Mouse (Mus musculus): ENCODE results near the gene Trpm3. TPM values are rescaled to one million over a fixed set of nuclear protein-coding genes. Genes with fewer than 3 reads are reported as not detected.

Trpm3 gene
- polyA plus RNA-seq, 1 experiment, result 0.22 TPM

DNA sequence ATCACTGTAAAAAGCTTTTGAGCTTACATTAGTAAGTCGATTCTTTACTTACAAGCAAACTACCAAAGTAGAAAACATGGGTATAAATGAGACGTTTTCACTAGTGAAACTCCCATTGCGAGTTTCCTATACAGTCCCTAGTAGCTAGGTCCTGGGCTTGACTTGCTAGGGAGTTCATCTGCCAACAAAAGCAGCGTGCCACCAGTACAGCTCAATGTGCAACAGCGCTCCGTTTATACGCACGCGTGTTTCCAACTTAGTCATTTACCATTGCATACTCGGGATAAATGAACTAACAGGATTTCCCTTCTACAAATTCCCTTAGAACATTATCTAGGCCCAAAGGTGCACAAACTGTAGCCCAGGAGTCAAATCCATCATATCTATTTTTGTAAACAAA, 615.2 kb downstream of the Trpm3 start:
- Histone ChIP-seq H3K27ac (ENCODE audit: insufficient read depth, low read length) (no peak overlapping the region), H3K9me3 (replicated peaks; ENCODE audit: control insufficient read depth, insufficient read depth, low read length, poor library complexity, severe bottlenecking) (no peaks in the 10 kb centered on the region), H3K4me3 (ENCODE audit: low read depth, low read length) (no peak overlapping the region), H3K9ac (ENCODE audit: low read depth, poor library complexity, severe bottlenecking) (no peak overlapping the region), H3K4me1 (ENCODE audit: control insufficient read depth, insufficient read depth, low read length) (no peaks in the 10 kb centered on the region), H3K27me3 (ENCODE audit: control insufficient read depth, insufficient read depth, low read length, poor library complexity, severe bottlenecking) (no peaks in the 10 kb centered on the region), H3K36me3 (ENCODE audit: control insufficient read depth, insufficient read depth, low read length, poor library complexity, severe bottlenecking) (no peaks in the 10 kb centered on the region)
- TF ChIP-seq POLR2A (IDR thresholded peaks at IDR 0.05; ENCODE audit: insufficient read depth, low read length), result no peak
- TF ChIP-seq EP300 (IDR thresholded peaks at IDR 0.05; ENCODE audit: insufficient read depth, low read depth, low read length), result no peak
- no peak for TF ChIP-seq CTCF (IDR thresholded peaks at IDR 0.05; ENCODE audit: low read depth, low read length)

DNA sequence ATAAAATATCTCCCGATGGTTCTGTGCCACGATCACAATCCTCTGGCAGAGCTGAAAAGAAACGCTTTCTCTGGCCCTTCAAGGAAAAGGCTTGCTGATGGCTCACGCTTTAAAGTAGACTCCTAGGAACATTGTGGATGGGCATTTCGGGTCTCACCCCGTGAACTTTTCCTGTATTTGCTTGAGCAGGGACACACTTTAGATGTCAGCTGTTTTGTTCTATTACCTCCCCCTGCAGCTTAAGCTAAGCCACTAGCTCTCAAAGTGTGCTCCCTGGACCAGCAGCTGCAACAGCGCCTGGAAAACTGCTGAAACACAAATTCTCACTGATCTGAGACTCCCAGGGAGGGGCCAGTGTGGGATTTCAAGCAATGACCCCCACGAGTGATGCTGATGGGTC, 615.7 kb downstream of the Trpm3 start:
- Histone ChIP-seq H3K36me3 (ENCODE audit: control insufficient read depth, insufficient read depth, low read length, poor library complexity, severe bottlenecking) (no peaks in the 10 kb centered on the region), H3K27me3 (ENCODE audit: control insufficient read depth, insufficient read depth, low read length, poor library complexity, severe bottlenecking) (no peaks in the 10 kb centered on the region), H3K9ac (ENCODE audit: low read depth, poor library complexity, severe bottlenecking) (no peak overlapping the region), H3K4me1 (ENCODE audit: control insufficient read depth, insufficient read depth, low read length) (no peaks in the 10 kb centered on the region), H3K27ac (ENCODE audit: insufficient read depth, low read length) (no peak overlapping the region), H3K4me3 (ENCODE audit: low read depth, low read length) (no peak overlapping the region), H3K9me3 (replicated peaks; ENCODE audit: control insufficient read depth, insufficient read depth, low read length, poor library complexity, severe bottlenecking) (no peaks in the 10 kb centered on the region)
- TF ChIP-seq CTCF (IDR thresholded peaks at IDR 0.05; ENCODE audit: low read depth, low read length) (no peak), POLR2A (IDR thresholded peaks at IDR 0.05; ENCODE audit: insufficient read depth, low read length) (no peak)

DNA sequence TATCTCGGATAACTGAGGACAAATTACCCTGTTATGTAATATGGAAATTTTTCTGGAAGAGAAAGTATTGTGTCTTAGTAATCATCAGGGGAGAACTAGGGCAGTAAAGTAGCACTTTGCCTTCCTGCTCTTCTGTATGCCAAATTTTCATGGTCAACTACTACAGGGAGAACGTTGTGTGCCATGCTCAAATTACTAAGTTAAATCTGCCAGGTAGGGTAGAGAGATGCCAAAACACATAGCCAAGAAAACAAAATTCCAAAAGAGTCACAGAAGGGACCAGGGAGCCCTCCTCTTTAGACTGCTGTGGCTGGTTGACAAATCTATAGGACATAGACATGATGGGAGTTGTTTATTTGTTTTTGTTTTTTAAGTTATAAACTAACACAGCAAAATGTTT, 619.6 kb downstream of the Trpm3 start:
- no peak for TF ChIP-seq POLR2A (IDR thresholded peaks at IDR 0.05; ENCODE audit: insufficient read depth, low read length)
- no peak for TF ChIP-seq CTCF (IDR thresholded peaks at IDR 0.05; ENCODE audit: low read depth, low read length)
- TF ChIP-seq EP300 (IDR thresholded peaks at IDR 0.05; ENCODE audit: insufficient read depth, low read depth, low read length), result no peak
- Histone ChIP-seq H3K4me3 (ENCODE audit: low read depth, low read length) (no peak overlapping the region), H3K4me1 (ENCODE audit: control insufficient read depth, insufficient read depth, low read length) (no peaks in the 10 kb centered on the region), H3K27me3 (ENCODE audit: control insufficient read depth, insufficient read depth, low read length, poor library complexity, severe bottlenecking) (no peaks in the 10 kb centered on the region), H3K9ac (ENCODE audit: low read depth, poor library complexity, severe bottlenecking) (no peak overlapping the region), H3K36me3 (ENCODE audit: control insufficient read depth, insufficient read depth, low read length, poor library complexity, severe bottlenecking) (no peaks in the 10 kb centered on the region), H3K9me3 (replicated peaks; ENCODE audit: control insufficient read depth, insufficient read depth, low read length, poor library complexity, severe bottlenecking) (no peaks in the 10 kb centered on the region), H3K27ac (ENCODE audit: insufficient read depth, low read length) (no peak overlapping the region)

GRCm38 (mm10) chr19:22768242-22768641, 629.4 kb downstream of the Trpm3 start:
- H3K4me3 ChIP-seq (ENCODE audit: low read depth, low read length), result no peak overlapping the region
- H3K4me1 ChIP-seq (ENCODE audit: control insufficient read depth, insufficient read depth, low read length), result no peaks in the 10 kb centered on the region
- TF ChIP-seq POLR2A (IDR thresholded peaks at IDR 0.05; ENCODE audit: insufficient read depth, low read length) (no peak), CTCF (IDR thresholded peaks at IDR 0.05; ENCODE audit: low read depth, low read length) (no peak), EP300 (IDR thresholded peaks at IDR 0.05; ENCODE audit: insufficient read depth, low read depth, low read length) (no peak)
- H3K27me3 ChIP-seq (ENCODE audit: control insufficient read depth, insufficient read depth, low read length, poor library complexity, severe bottlenecking), result no peaks in the 10 kb centered on the region
- no peaks in the 10 kb centered on the region for H3K36me3 ChIP-seq (ENCODE audit: control insufficient read depth, insufficient read depth, low read length, poor library complexity, severe bottlenecking)
- no peak overlapping the region for H3K27ac ChIP-seq (ENCODE audit: insufficient read depth, low read length)
- H3K9ac ChIP-seq (ENCODE audit: low read depth, poor library complexity, severe bottlenecking), result no peak overlapping the region
- no peaks in the 10 kb centered on the region for H3K9me3 ChIP-seq (replicated peaks; ENCODE audit: control insufficient read depth, insufficient read depth, low read length, poor library complexity, severe bottlenecking)

GRCm38 (mm10) chr19:22775191-22775695, 636.4 kb downstream of the Trpm3 start:
- no peaks in the 10 kb centered on the region for H3K9me3 ChIP-seq (replicated peaks; ENCODE audit: control insufficient read depth, insufficient read depth, low read length, poor library complexity, severe bottlenecking)
- no peak overlapping the region for H3K27ac ChIP-seq (ENCODE audit: insufficient read depth, low read length)
- no peaks in the 10 kb centered on the region for H3K4me1 ChIP-seq (ENCODE audit: control insufficient read depth, insufficient read depth, low read length)
- no peaks in the 10 kb centered on the region for H3K27me3 ChIP-seq (ENCODE audit: control insufficient read depth, insufficient read depth, low read length, poor library complexity, severe bottlenecking)
- TF ChIP-seq POLR2A (IDR thresholded peaks at IDR 0.05; ENCODE audit: insufficient read depth, low read length), result no peak
- TF ChIP-seq CTCF (IDR thresholded peaks at IDR 0.05; ENCODE audit: low read depth, low read length), result no peak
- TF ChIP-seq EP300 (IDR thresholded peaks at IDR 0.05; ENCODE audit: insufficient read depth, low read depth, low read length), result no peak
- H3K9ac ChIP-seq (ENCODE audit: low read depth, poor library complexity, severe bottlenecking), result no peak overlapping the region
- H3K4me3 ChIP-seq (ENCODE audit: low read depth, low read length), result no peak overlapping the region
- no peaks in the 10 kb centered on the region for H3K36me3 ChIP-seq (ENCODE audit: control insufficient read depth, insufficient read depth, low read length, poor library complexity, severe bottlenecking)

- Histone ChIP-seq H3K9ac (ENCODE audit: low read depth, poor library complexity, severe bottlenecking) (no peak overlapping the region), H3K27me3 (ENCODE audit: control insufficient read depth, insufficient read depth, low read length, poor library complexity, severe bottlenecking) (no peaks in the 10 kb centered on the region), H3K9me3 (replicated peaks; ENCODE audit: control insufficient read depth, insufficient read depth, low read length, poor library complexity, severe bottlenecking) (no peaks in the 10 kb centered on the region), H3K4me1 (ENCODE audit: control insufficient read depth, insufficient read depth, low read length) (no peaks in the 10 kb centered on the region), H3K4me3 (ENCODE audit: low read depth, low read length) (no peak overlapping the region), H3K27ac (ENCODE audit: insufficient read depth, low read length) (no peak overlapping the region), H3K36me3 (ENCODE audit: control insufficient read depth, insufficient read depth, low read length, poor library complexity, severe bottlenecking) (no peaks in the 10 kb centered on the region)
- TF ChIP-seq EP300 (IDR thresholded peaks at IDR 0.05; ENCODE audit: insufficient read depth, low read depth, low read length) (no peak), CTCF (IDR thresholded peaks at IDR 0.05; ENCODE audit: low read depth, low read length) (no peak), POLR2A (IDR thresholded peaks at IDR 0.05; ENCODE audit: insufficient read depth, low read length) (no peak)
Measured at GRCm38 (mm10) chr19:22780192-22780843, 641.5 kb downstream of the Trpm3 start.
